Mouse (Mus musculus) cerebellum, adult 2 months (tissue): ENCODE measurements at regions not wholly inside any gene's neighbourhood (a gene's known extent, or its start where the extent isn't known, plus 50 kb on each side); places are given as distances from the start of the nearest gene placed in this dataset.

Experiments used
- DNase-seq, 2 experiments: peaks; one replicate each; pipeline ENCODE4 v3.0.0; 2021
- H3K27ac ChIP-seq: fragments of 200-500 bp; 2 replicates; pipeline ENCODE4 v1.5.1; 2012; ENCODE audit warnings: low read length, control low read depth, inconsistent platforms; ENCODE audit not compliant: insufficient read depth
- H3K27me3 ChIP-seq: fragments of 200-500 bp; 2 replicates; pipeline ENCODE4 v1.6.1; 2012; ENCODE audit warnings: inconsistent platforms, mild to moderate bottlenecking, low read length, moderate library complexity; ENCODE audit not compliant: control insufficient read depth, insufficient read depth
- H3K4me1 ChIP-seq: fragments of 200-500 bp; 2 replicates; pipeline ENCODE4 v1.6.1; 2011; ENCODE audit warnings: low read length; ENCODE audit not compliant: control insufficient read depth, insufficient read depth
- H3K4me3 ChIP-seq: fragments of 200-500 bp; replicated peaks from 2 replicates; pipeline ENCODE3; 2011; ENCODE audit warnings: mild to moderate bottlenecking, low read depth, low read length, control low read depth; ENCODE audit not compliant: insufficient read depth
- CTCF ChIP-seq: fragments of 200-500 bp; IDR thresholded peaks from 2 replicates; pipeline ENCODE4 v1.5.1; 2011; ENCODE audit warnings: low read depth, mild to moderate bottlenecking, control low read depth, low read length, moderate library complexity, borderline replicate concordance; ENCODE audit not compliant: insufficient read depth
- POLR2A ChIP-seq: fragments of 200-500 bp; IDR thresholded peaks from 2 replicates; pipeline ENCODE4 v1.6.1; 2011; ENCODE audit warnings: low read length, control low read depth, borderline replicate concordance; ENCODE audit not compliant: insufficient read depth
- WGBS: fragments of 180-500 bp; shearing (Covaris S2); methylation state at CpG from one replicate; pipeline ENCODE4 v1.1.7; 2018; 5-methylcytosine and 5-hydroxymethylcytosine counted together

DNA sequence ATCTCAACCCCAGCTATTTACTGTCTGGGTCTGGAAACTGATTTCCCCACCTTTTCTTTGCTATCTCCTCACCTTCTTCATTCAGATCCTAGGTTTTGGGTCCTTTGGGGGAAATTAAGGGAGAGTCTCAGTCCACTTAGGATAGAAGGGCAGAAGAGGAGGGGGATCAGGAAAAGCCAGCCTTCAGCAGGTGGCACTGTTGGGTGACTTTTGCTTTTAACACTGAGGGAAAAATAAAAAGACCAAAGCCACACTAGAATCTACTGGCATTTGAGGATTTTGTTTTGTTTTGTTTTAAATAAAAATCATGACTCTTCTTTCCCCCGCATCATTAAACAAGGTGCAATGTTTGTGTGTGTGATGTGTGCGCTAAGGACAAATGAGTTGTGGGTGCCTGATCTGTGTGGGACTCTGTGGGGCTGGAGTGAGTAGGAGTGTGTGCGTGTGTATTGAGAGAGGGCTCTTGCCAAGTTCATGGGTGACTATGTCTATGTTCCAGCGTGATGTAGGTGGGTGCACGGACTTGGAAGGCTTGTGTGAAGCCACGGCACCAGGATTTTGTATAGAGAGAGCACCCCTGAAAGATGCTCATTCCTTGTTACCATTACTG lies 159.4 kb downstream of the Rps24 start:
- no peaks in the 10 kb centered on the region for H3K27me3 ChIP-seq
- H3K4me3 ChIP-seq: no peak overlapping the region
- H3K4me1 ChIP-seq: no peaks in the 10 kb centered on the region
- TF ChIP-seq POLR2A (no peak), CTCF (peak; percentile 40; the same call in 1 of the 2 replicates)
- DNase-seq: no peak
- no peak overlapping the region for H3K27ac ChIP-seq
- 90% methylated on average over 6 of the region's 6 CpGs for WGBS

DNA sequence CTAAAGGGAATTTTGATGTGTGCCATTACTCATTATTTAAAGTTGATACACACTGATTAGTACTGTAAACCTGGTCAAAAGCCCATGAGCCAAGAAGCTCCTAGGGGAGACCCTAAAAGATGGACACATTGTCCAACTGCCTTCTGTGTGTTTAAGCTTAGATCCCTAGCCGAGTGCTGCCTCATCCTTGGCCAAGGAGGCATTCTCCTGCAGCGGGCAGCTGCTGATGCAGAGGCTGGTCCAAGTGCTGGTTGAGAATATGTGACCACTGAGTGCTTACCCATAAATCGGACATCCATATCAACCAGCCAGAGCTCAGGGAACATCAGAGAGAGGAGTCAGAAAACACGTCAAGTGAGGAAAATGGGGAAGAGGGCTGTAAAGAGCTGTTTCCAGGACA lies 160.8 kb downstream of the Rps24 start:
- no peak overlapping the region for H3K4me3 ChIP-seq
- H3K27ac ChIP-seq: no peak overlapping the region
- 81% methylated on average over 4 of the region's 4 CpGs for WGBS
- no peaks in the 10 kb centered on the region for H3K27me3 ChIP-seq
- TF ChIP-seq CTCF: no peak
- no peak for TF ChIP-seq POLR2A
- H3K4me1 ChIP-seq: no peaks in the 10 kb centered on the region
- no peak for DNase-seq

DNA sequence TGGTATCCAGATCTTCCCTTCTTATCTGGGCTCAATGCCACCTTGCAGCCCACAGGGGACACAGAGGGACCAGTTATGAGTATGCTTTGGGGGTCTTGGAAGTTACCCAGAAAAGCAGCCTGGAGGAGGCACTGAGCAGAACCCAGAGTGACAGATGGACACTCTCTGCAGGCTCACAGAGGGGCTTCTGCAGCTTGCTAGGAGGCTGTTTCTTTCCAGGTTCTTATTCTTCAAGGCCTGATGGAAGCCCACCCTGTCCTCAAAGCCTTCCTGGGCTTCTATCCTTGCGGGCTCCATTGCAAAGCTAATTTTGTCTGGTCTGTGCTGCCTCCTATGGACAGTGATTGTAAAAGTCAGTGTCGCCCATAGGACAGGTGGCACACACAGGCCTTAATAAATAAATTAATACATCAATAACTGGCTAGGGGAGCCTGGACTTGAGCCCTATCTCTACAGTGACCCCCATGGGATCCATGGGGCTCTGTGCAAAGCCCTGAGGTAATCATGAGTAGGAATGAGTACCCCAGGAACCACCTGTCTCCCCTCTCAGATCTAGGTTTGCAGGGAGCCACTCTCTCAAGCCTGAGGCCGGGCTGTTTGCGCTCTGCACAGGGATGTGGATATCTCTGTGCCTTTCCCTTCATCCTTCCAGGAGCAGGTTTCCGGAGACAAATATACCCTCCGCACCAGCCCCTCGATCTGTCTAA lies 163.4 kb downstream of the Rps24 start:
- 74% methylated on average over 7 of the region's 7 CpGs for WGBS
- peak; percentile 53 to 54 for DNase-seq
- Histone ChIP-seq H3K27me3 (no peaks in the 10 kb centered on the region), H3K4me1 (no peaks in the 10 kb centered on the region), H3K27ac (no peak overlapping the region), H3K4me3 (no peak overlapping the region)
- TF ChIP-seq CTCF (peak; percentile 53; the same call in 1 of the 2 replicates), POLR2A (no peak)

DNA sequence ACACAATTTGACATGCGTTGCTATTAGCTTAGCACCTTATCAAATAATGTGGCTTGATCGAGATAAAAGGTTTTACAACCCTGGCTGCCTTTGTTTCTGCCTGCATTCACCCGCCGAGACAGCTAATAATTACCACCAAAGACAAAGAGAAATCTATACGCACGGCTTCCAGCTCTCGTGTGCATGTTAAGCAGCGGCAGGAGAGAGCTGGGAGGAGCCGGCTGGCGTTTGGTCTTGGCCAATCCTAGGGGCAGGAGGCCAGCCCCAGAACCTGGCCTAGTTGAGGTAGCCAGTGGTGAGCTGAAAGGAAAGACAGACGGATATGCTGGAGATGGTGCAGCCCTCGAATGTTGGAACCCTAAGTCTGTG lies 164.0 kb downstream of the Rps24 start:
- TF ChIP-seq CTCF (no peak), POLR2A (no peak)
- Histone ChIP-seq H3K4me1 (no peaks in the 10 kb centered on the region), H3K27ac (no peak overlapping the region), H3K4me3 (no peak overlapping the region), H3K27me3 (no peaks in the 10 kb centered on the region)
- WGBS: 75% methylated on average over 12 of the region's 12 CpGs
- no peak for DNase-seq

DNA sequence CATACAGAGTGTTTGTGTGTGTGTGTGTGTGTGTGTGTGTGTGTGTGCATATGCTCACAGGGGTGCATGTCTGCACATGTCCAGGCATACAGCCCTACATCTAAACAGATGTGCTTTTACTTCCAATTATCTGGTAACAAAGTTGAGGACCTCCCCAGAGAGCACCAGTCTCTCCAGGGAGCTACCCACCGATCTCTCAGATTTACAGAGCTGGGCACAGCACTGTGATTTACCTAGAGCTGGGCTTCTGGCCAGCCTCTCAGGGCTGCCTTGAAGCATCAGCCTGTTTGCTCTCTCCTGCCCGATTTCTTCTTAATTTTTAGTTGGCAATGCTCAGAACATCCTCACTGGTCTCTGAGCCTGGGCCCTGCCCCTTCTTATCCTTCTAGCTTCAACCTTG lies 165.7 kb downstream of the Rps24 start:
- no peak overlapping the region for H3K27ac ChIP-seq
- WGBS: 10% methylated on average over 2 of the region's 2 CpGs
- no peaks in the 10 kb centered on the region for H3K27me3 ChIP-seq
- H3K4me3 ChIP-seq: no peak overlapping the region
- no peaks in the 10 kb centered on the region for H3K4me1 ChIP-seq
- DNase-seq: no peak
- TF ChIP-seq POLR2A: no peak
- no peak for TF ChIP-seq CTCF

DNA sequence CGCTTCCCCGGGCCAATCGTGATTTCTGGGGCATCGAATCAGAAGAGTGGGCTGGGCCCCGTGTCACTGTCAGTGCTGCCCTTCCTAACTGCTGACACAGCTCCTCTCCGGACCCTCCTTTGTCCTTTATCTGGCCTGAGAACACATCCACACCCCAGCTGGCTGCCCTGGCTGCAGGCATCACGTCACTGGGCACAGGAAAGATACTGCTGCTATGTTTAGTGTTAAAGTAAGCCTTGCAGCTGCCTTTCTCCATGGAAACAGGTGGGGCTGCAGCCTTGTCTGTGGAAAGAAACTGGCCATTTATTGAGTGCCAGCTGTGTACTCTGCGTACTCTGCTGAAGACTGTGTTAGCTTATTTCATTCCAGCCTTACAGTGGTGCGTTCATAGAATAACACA lies 168.7 kb downstream of the Rps24 start:
- no peaks in the 10 kb centered on the region for H3K4me1 ChIP-seq
- H3K27me3 ChIP-seq: no peaks in the 10 kb centered on the region
- H3K4me3 ChIP-seq: no peak overlapping the region
- no peak for DNase-seq
- H3K27ac ChIP-seq: no peak overlapping the region
- no peak for TF ChIP-seq POLR2A
- TF ChIP-seq CTCF: no peak
- WGBS: 62% methylated on average over 9 of the region's 9 CpGs

DNA sequence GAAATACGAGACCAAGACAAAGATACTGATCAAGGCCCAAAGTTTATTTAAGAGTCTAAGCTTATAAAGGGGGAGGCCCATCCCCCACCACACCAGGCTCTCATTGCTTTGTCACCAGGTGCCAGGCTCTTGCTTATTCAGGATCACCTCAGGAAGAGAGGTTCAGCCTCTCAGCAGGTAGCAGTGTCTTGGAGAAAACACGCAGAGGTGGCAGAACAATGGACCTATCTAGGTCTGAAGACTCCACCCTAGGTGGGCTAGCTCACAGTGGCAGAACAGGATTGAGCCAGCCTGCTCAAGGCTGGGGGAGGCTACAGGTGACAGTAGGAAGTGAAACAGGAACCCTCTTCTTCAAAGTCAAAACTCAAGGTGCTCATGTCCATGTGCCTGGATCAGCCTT lies 174.9 kb downstream of the Rps24 start:
- no peak for DNase-seq
- H3K27ac ChIP-seq: no peak overlapping the region
- no peak for TF ChIP-seq CTCF
- no peak for TF ChIP-seq POLR2A
- 94% methylated on average over 2 of the region's 2 CpGs for WGBS
- no peak overlapping the region for H3K4me3 ChIP-seq
- no peaks in the 10 kb centered on the region for H3K27me3 ChIP-seq
- no peaks in the 10 kb centered on the region for H3K4me1 ChIP-seq

DNA sequence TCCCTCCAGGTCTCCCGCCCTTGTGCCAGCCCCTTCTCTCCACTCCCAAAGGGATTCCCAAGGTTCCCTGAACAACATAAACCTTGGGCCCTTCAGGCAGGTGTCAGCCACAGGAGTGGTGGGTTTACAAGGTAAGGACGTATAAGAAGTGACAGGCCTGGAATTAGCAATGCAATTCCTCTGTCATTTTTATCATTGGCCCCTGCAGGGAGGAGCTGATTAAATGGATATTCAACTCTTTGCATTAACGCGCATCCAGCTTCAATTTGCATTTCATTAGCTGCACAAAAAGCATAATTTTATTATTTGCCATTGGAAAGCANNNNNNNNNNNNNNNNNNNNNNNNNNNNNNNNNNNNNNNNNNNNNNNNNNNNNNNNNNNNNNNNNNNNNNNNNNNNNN lies 178.3 kb downstream of the Rps24 start:
- Histone ChIP-seq H3K27me3 (no peaks in the 10 kb centered on the region), H3K4me1 (no peaks in the 10 kb centered on the region), H3K27ac (no peak overlapping the region), H3K4me3 (no peak overlapping the region)
- DNase-seq: no peak
- WGBS: 71% methylated on average over 4 of the region's 4 CpGs
- TF ChIP-seq POLR2A: no peak
- no peak for TF ChIP-seq CTCF
